Mouse (Mus musculus) testis, postnatal 10 days (tissue): ENCODE results near the gene Olfr1380.
A peak's percentile ranks its signal among the peaks of the same experiment; 100 is the strongest.
"Not testable (repeated sequence)": the region's sequence is repeated elsewhere in the genome, so short reads cannot be mapped to it uniquely, and the experiment has no call there.

Source experiments
- DNase-seq: peaks from one replicate; pipeline ENCODE4 v3.0.0; 2021; ENCODE audit warnings: low spot score

Olfr1380 gene

GRCm38 (mm10) chr11:49556578-49556977 lies at the start of gene Olfr1380:
Olfr1380 (plus strand) TSS chr11:49556878.
- DNase-seq = not testable (repeated sequence)

- DNase-seq = no peak
Measured at GRCm38 (mm10) chr11:49518086-49518485, 38.6 kb upstream of the Olfr1380 start.

GRCm38 (mm10) chr11:49519348-49519747 lies 37.3 kb upstream of the Olfr1380 start, which contains the start of gene Olfr1383:
Olfr1383 (plus strand) TSS chr11:49519648.
- no peak for DNase-seq

- DNase-seq = no peak
Measured at GRCm38 (mm10) chr11:49527947-49528346, 28.7 kb upstream of the Olfr1380 start, which contains the start of gene Olfr1382. Olfr1382 (plus strand) TSS chr11:49528247.

GRCm38 (mm10) chr11:49532761-49533160 lies 23.9 kb upstream of the Olfr1380 start:
- no peak for DNase-seq

- not testable (repeated sequence) for DNase-seq
Measured at GRCm38 (mm10) chr11:49536631-49537030, 20.0 kb upstream of the Olfr1380 start.

- not testable (repeated sequence) for DNase-seq
Measured at GRCm38 (mm10) chr11:49543149-49543548, 13.5 kb upstream of the Olfr1380 start, which contains the start of gene Olfr1381. Olfr1381 (plus strand) TSS chr11:49543449.

GRCm38 (mm10) chr11:49554033-49554432 lies 2.6 kb upstream of the Olfr1380 start:
- DNase-seq = not testable (repeated sequence)

GRCm38 (mm10) chr11:49575054-49575453 lies 18.4 kb downstream of the Olfr1380 start:
- DNase-seq = not testable (repeated sequence)

- DNase-seq = not testable (repeated sequence)
Measured at GRCm38 (mm10) chr11:49580452-49580851, 23.8 kb downstream of the Olfr1380 start.

- no peak for DNase-seq
Measured at GRCm38 (mm10) chr11:49590213-49590612, 33.5 kb downstream of the Olfr1380 start.

- not testable (repeated sequence) for DNase-seq
Measured at GRCm38 (mm10) chr11:49597149-49597548, 40.5 kb downstream of the Olfr1380 start.

GRCm38 (mm10) chr11:49608306-49608705 lies 51.6 kb downstream of the Olfr1380 start:
- DNase-seq = not testable (repeated sequence)

GRCm38 (mm10) chr11:49608938-49609867 lies 52.5 kb downstream of the Olfr1380 start, which contains the start of gene Flt4:
Flt4 (plus strand) TSS chr11:49609263.
- peak; percentile 46 for DNase-seq

- peak; percentile 53 for DNase-seq
Measured at GRCm38 (mm10) chr11:49609868-49610824, 53.5 kb downstream of the Olfr1380 start.

GRCm38 (mm10) chr11:49611349-49611748 lies 54.7 kb downstream of the Olfr1380 start:
- not testable (repeated sequence) for DNase-seq

- DNase-seq = no peak
Measured at GRCm38 (mm10) chr11:49612154-49612553, 55.5 kb downstream of the Olfr1380 start.

GRCm38 (mm10) chr11:49613349-49613748 lies 56.7 kb downstream of the Olfr1380 start:
- no peak for DNase-seq
